Mouse (Mus musculus): ENCODE data around the gene Cited2. TPM values are rescaled to one million over a fixed set of nuclear protein-coding genes. Genes with fewer than 3 reads are reported as not detected.

Gene Cited2
- polyA plus RNA-seq, 1 experiment from 2014 or later, result 67.6 TPM

- Histone ChIP-seq H3K9me3 (no peaks in the 10 kb centered on the region), H3K4me3 (replicated peaks) (no peak overlapping the region)
- ATAC-seq (ENCODE audit: low FRiP score), result no peak
These were observed 25.4 kb upstream of the Cited2 start for GRCm38 (mm10) chr10:17697376-17698265.

GRCm38 (mm10) chr10:17705466-17705973 lies 17.5 kb upstream of the Cited2 start:
- no peaks in the 10 kb centered on the region; the same call in 1 of the 2 replicates for H3K4me1 ChIP-seq
- no peak overlapping the region for H3K27ac ChIP-seq
- 14% methylated on average over 4 of the region's 4 CpGs for WGBS
- no peak overlapping the region for H3K4me3 ChIP-seq (replicated peaks)
- no peak overlapping the region for H3K4me2 ChIP-seq
- H3K9me3 ChIP-seq, result no peaks in the 10 kb centered on the region
- H3K27me3 ChIP-seq, result no peaks in the 10 kb centered on the region
- no peaks in the 10 kb centered on the region for H3K36me3 ChIP-seq (replicated peaks)
- no peak for ATAC-seq (ENCODE audit: low FRiP score)
- no peak overlapping the region for H3K9ac ChIP-seq

More at GRCm38 (mm10) chr10:17697376-17698265, 25.4 kb upstream of the Cited2 start:
- H3K4me1 ChIP-seq, result no peaks in the 10 kb centered on the region
- H3K36me3 ChIP-seq (replicated peaks), result no peaks in the 10 kb centered on the region
- no peak overlapping the region for H3K27ac ChIP-seq
- no peak overlapping the region for H3K9ac ChIP-seq
- H3K4me2 ChIP-seq, result no peak overlapping the region
- H3K27me3 ChIP-seq, result no peaks in the 10 kb centered on the region
- 74% methylated on average over 7 of the region's 7 CpGs for WGBS

DNA sequence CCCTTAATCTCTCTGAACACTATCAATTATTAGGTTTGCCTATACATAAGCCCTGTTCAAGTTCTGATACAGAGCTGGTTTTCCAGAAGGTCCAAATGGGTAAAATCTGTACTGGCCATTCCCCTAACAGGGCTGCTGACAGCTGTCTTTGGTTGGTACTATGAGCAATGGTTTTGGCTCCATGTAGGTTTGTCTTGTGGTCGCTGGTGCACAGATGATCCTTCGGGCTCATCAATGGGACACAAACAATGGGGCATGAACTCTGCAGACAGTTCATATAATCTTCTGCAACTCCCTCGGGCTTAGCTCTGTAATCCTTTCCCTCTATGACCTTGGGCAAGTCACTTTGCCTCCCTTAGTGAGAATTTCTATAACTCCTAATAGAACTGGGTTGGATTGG lies 12.3 kb upstream of the Cited2 start:
- Histone ChIP-seq H3K4me1 (no peaks in the 10 kb centered on the region), H3K4me3 (replicated peaks) (no peak overlapping the region), H3K9me3 (no peaks in the 10 kb centered on the region), H3K27me3 (no peaks in the 10 kb centered on the region), H3K36me3 (replicated peaks) (no peaks in the 10 kb centered on the region), H3K4me2 (no peak overlapping the region), H3K9ac (no peak overlapping the region), H3K27ac (no peak overlapping the region)
- ATAC-seq (ENCODE audit: low FRiP score), result no peak
- WGBS, result 85% methylated on average over 3 of the region's 3 CpGs

GRCm38 (mm10) chr10:17719009-17719570 lies 3.9 kb upstream of the Cited2 start:
- Histone ChIP-seq H3K27ac (no peak overlapping the region), H3K36me3 (replicated peaks) (no peaks in the 10 kb centered on the region), H3K4me1 (no peaks in the 10 kb centered on the region; the same call in 1 of the 2 replicates), H3K27me3 (no peaks in the 10 kb centered on the region), H3K9me3 (no peaks in the 10 kb centered on the region), H3K4me2 (no peak overlapping the region), H3K4me3 (replicated peaks) (no peak overlapping the region), H3K9ac (no peak overlapping the region)
- 92% methylated on average over 4 of the region's 4 CpGs for WGBS
- ATAC-seq (ENCODE audit: low FRiP score), result no peak

- Histone ChIP-seq H3K36me3 (replicated peaks) (no peaks in the 10 kb centered on the region), H3K27me3 (no peaks in the 10 kb centered on the region), H3K4me3 (replicated peaks) (no peak overlapping the region), H3K9me3 (no peaks in the 10 kb centered on the region), H3K27ac (no peak overlapping the region), H3K9ac (no peak overlapping the region), H3K4me2 (no peak overlapping the region), H3K4me1 (no peaks in the 10 kb centered on the region; the same call in 1 of the 2 replicates)
- ATAC-seq (ENCODE audit: low FRiP score), result no peak
- WGBS, result 96% methylated on average over 5 of the region's 5 CpGs
These were observed 3.4 kb upstream of the Cited2 start for GRCm38 (mm10) chr10:17719646-17720045.

DNA sequence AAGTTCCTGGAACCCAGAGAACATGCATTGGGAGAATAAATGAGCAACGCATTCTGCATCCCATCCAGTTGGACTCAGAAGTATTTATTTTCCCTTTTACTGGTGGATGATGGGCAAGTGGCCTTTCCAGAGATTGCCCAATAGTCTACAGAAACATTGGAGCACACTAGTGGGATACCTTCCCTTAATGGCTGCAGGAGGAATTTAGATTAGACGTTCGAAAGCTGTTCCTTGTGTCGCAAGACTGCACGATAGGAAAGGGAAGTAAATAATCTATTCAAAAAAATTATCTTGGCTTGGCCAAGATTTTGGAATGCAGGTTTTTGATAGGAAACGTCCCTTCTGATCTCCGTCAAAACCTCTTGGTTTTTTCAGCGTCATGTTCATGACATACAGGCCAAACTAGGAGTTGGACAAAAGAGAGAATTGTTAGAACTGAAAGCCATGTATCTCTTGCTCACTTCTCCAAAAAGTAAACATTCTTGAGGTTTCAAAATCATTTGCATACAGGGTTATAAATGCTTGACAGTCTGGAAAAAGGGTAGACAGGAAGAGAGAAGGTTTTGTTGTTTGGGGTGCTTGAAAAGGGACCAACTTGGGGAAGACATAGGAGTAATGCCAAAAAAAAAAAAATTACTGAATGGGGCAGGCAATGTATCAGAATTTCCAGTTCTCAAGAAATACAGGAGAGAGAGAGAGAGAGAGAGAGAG lies 2.0 kb upstream of the Cited2 start:
- H3K36me3 ChIP-seq (replicated peaks), result no peaks in the 10 kb centered on the region
- H3K9me3 ChIP-seq, result no peaks in the 10 kb centered on the region
- 88% methylated on average over 8 of the region's 8 CpGs for WGBS
- peak overlapping the region; percentile 64 for H3K4me2 ChIP-seq
- ATAC-seq (ENCODE audit: low FRiP score), result no peak
- H3K4me3 ChIP-seq (replicated peaks), result peak overlapping the region; percentile 90
- peak overlapping the region; percentile 93 for H3K9ac ChIP-seq
- H3K4me1 ChIP-seq, result peaks cover 9% of the 10 kb centered on the region
- no peaks in the 10 kb centered on the region for H3K27me3 ChIP-seq
- H3K27ac ChIP-seq, result peak overlapping the region; percentile 99

DNA sequence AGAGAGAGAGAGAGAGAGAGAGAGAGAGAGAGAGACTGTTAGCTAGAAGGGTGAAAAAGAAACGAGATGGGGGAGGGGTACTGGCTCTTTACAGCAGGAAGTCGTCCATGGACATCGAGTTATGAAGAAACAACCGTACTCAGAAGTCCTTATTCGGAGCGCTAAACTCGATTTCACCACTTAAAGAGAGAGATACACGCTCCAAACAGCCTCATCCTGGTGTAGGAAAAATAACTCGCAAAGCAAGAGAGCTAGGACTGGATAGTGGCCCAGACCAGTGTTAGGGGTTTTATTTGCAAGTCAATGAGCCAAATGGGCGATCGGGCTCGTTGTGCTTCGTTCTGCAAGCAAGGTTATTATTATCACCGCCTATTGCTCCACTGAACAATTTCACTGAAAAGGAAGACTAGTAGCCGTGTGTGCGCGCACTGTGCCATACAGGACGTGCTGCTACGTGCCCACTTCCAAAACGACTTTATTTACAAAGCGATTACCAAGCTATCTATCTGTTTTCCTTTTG lies 1.4 kb upstream of the Cited2 start:
- H3K9me3 ChIP-seq, result no peaks in the 10 kb centered on the region
- peak overlapping the region; percentile 64 for H3K4me2 ChIP-seq
- peak; percentile 16; the same call in 1 of the 2 replicates for ATAC-seq (ENCODE audit: low FRiP score)
- no peaks in the 10 kb centered on the region for H3K27me3 ChIP-seq
- under 1% methylated on average over 21 of the region's 21 CpGs for WGBS
- H3K27ac ChIP-seq, result peak overlapping the region; percentile 99
- H3K36me3 ChIP-seq (replicated peaks), result no peaks in the 10 kb centered on the region
- H3K9ac ChIP-seq, result peak overlapping the region; percentile 93
- peak overlapping the region; percentile 90 for H3K4me3 ChIP-seq (replicated peaks)
- peaks cover 15% of the 10 kb centered on the region for H3K4me1 ChIP-seq

GRCm38 (mm10) chr10:17722158-17722557 lies 860 bp upstream of the Cited2 start:
- under 1% methylated on average over 24 of the region's 24 CpGs for WGBS
- H3K9ac ChIP-seq, result peak overlapping the region; percentile 93
- peaks cover 20% of the 10 kb centered on the region for H3K4me1 ChIP-seq
- H3K9me3 ChIP-seq, result no peaks in the 10 kb centered on the region
- no peaks in the 10 kb centered on the region for H3K36me3 ChIP-seq (replicated peaks)
- ATAC-seq (ENCODE audit: low FRiP score), result peak; percentile 80
- H3K4me2 ChIP-seq, result peak overlapping the region; percentile 64
- H3K4me3 ChIP-seq (replicated peaks), result peak overlapping the region; percentile 90
- H3K27me3 ChIP-seq, result no peaks in the 10 kb centered on the region
- peak overlapping the region; percentile 99 for H3K27ac ChIP-seq

DNA sequence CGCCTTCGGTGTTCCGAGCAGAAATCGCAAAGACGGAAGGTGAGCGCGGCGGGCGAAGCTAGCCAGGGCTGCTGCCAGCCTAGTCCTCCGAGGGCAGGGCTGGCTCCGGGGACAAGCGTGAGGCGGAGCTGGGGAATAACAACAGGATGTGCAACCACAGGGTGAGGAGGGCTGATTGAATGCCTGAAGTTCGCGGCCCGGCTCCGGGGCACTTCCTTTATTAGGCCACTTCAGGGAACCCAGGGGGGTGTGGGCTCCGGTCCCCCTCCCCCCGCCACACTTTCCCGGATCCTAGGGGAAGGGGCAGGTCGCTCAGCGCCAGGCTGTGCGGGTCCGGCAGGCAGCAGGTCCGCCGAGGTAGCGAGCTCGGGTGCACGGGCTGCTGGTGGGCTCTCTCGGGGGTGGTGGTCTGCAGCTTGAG lies 413 bp downstream of the Cited2 start:
- peak overlapping the region; percentile 90 for H3K4me3 ChIP-seq (replicated peaks)
- H3K9ac ChIP-seq, result peak overlapping the region; percentile 93
- H3K27me3 ChIP-seq, result no peaks in the 10 kb centered on the region
- peaks cover 27% of the 10 kb centered on the region for H3K4me1 ChIP-seq
- H3K9me3 ChIP-seq, result no peaks in the 10 kb centered on the region
- peak overlapping the region; percentile 99 for H3K27ac ChIP-seq
- H3K4me2 ChIP-seq, result peak overlapping the region; percentile 72
- peak; percentile 64 for ATAC-seq (ENCODE audit: low FRiP score)
- 0% methylated on average over 30 of the region's 30 CpGs for whole genome bisulfite sequencing
- no peaks in the 10 kb centered on the region for H3K36me3 ChIP-seq (replicated peaks)

GRCm38 (mm10) chr10:17723871-17724741 lies 1.1 kb downstream of the Cited2 start:
- Histone ChIP-seq H3K4me2 (peak overlapping the region; percentile 72), H3K4me3 (replicated peaks) (peak overlapping the region; percentile 90), H3K9ac (peak overlapping the region; percentile 93), H3K27ac (peak overlapping the region; percentile 99), H3K9me3 (no peaks in the 10 kb centered on the region), H3K36me3 (replicated peaks) (no peaks in the 10 kb centered on the region), H3K27me3 (no peaks in the 10 kb centered on the region), H3K4me1 (peaks cover 27% of the 10 kb centered on the region)
- under 1% methylated on average over 61 of the region's 65 CpGs for WGBS
- ATAC-seq (ENCODE audit: low FRiP score), result peak; percentile 17

- Histone ChIP-seq H3K27ac (no peak overlapping the region), H3K9ac (peak overlapping the region; percentile 93), H3K27me3 (no peaks in the 10 kb centered on the region), H3K4me3 (replicated peaks) (peak overlapping the region; percentile 90), H3K4me1 (peaks cover 27% of the 10 kb centered on the region), H3K9me3 (no peaks in the 10 kb centered on the region), H3K36me3 (replicated peaks) (no peaks in the 10 kb centered on the region), H3K4me2 (peak overlapping the region; percentile 72)
- no peak for ATAC-seq (ENCODE audit: low FRiP score)
- WGBS, result 23% methylated on average over 8 of the region's 8 CpGs
These were observed 2.1 kb downstream of the Cited2 start for GRCm38 (mm10) chr10:17725037-17725584.

All from forebrain, embryonic 12.5 days (tissue).